Mouse (Mus musculus): ENCODE measurements at regions not wholly inside any gene's neighbourhood (a gene's known extent, or its start where the extent isn't known, plus 50 kb on each side); places are given as distances from the start of the nearest gene placed in this dataset.

GRCm38 (mm10) chr9:115607961-115608360 is 297.7 kb upstream of the Stt3b start:
- CTCF ChIA-PET, result interaction anchor here (0.7 kb wide), 1 partner anchor 282 kb away, joined by 3 read pairs; no protein-coding TSS in a partner anchor

- CTCF ChIA-PET, result interaction anchor here (0.7 kb wide), 1 partner anchor 282 kb away, joined by 3 read pairs; no protein-coding TSS in a partner anchor
Measured at GRCm38 (mm10) chr9:115608377-115608776, 298.2 kb upstream of the Stt3b start.

- CTCF ChIA-PET, result interaction anchor here (0.8 kb wide), 1 partner anchor 14 kb away, joined by 4 read pairs; no protein-coding TSS in a partner anchor
Measured at GRCm38 (mm10) chr9:115609904-115610303, 299.4 kb upstream of the Gadl1 start.

GRCm38 (mm10) chr9:115611713-115612112 is 297.5 kb upstream of the Gadl1 start:
- CTCF ChIA-PET, result interaction anchor here (0.9 kb wide), 1 partner anchor 12 kb away, joined by 3 read pairs; no protein-coding TSS in a partner anchor

- CTCF ChIA-PET, result interaction anchor here (0.9 to 1.4 kb wide), 2 partner anchors 9 to 10 kb away, joined by 3 read pairs; no protein-coding TSS in a partner anchor
Measured at GRCm38 (mm10) chr9:115612908-115613307, 296.3 kb upstream of the Gadl1 start.

- CTCF ChIA-PET, result interaction anchor here (1.4 kb wide), 1 partner anchor 8 kb away, joined by 3 read pairs; no protein-coding TSS in a partner anchor
Measured at GRCm38 (mm10) chr9:115614007-115614406, 295.2 kb upstream of the Gadl1 start.

GRCm38 (mm10) chr9:115617909-115618308 is 291.3 kb upstream of the Gadl1 start:
- CTCF ChIA-PET, result no interaction called here

- CTCF ChIA-PET, result interaction anchor here (0.6 to 1.1 kb wide), 5 partner anchors 12 to 633 kb away, joined by 3 to 4 read pairs (median 3); no protein-coding TSS in a partner anchor
Measured at GRCm38 (mm10) chr9:115623948-115624347, 285.3 kb upstream of the Gadl1 start.

GRCm38 (mm10) chr9:115624721-115625496 is 284.3 kb upstream of the Gadl1 start:
- CTCF ChIA-PET, result interaction anchor here (0.6 to 1.0 kb wide), 3 partner anchors 14 to 47 kb away, joined by 3 to 4 read pairs (median 3); no protein-coding TSS in a partner anchor

- CTCF ChIA-PET, result no interaction called here
Measured at GRCm38 (mm10) chr9:115627551-115627950, 281.7 kb upstream of the Gadl1 start.

- CTCF ChIA-PET, result no interaction called here
Measured at GRCm38 (mm10) chr9:115637114-115637513, 272.1 kb upstream of the Gadl1 start.

- CTCF ChIA-PET, result no interaction called here
Measured at GRCm38 (mm10) chr9:115640781-115641180, 268.5 kb upstream of the Gadl1 start.

- CTCF ChIA-PET, result no interaction called here
Measured at GRCm38 (mm10) chr9:115642032-115642431, 267.2 kb upstream of the Gadl1 start.

GRCm38 (mm10) chr9:115644953-115645352 is 264.3 kb upstream of the Gadl1 start:
- CTCF ChIA-PET, result no interaction called here

- CTCF ChIA-PET, result no interaction called here
Measured at GRCm38 (mm10) chr9:115646226-115646625, 263.0 kb upstream of the Gadl1 start.

- CTCF ChIA-PET, result no interaction called here
Measured at GRCm38 (mm10) chr9:115651708-115652107, 257.5 kb upstream of the Gadl1 start.

- CTCF ChIA-PET, result no interaction called here
Measured at GRCm38 (mm10) chr9:115653116-115653515, 256.1 kb upstream of the Gadl1 start.

- CTCF ChIA-PET, result no interaction called here
Measured at GRCm38 (mm10) chr9:115654933-115655332, 254.3 kb upstream of the Gadl1 start.

GRCm38 (mm10) chr9:115656538-115656937 is 252.7 kb upstream of the Gadl1 start:
- CTCF ChIA-PET, result no interaction called here

GRCm38 (mm10) chr9:115656994-115657713 is 252.1 kb upstream of the Gadl1 start:
- CTCF ChIA-PET, result no interaction called here

- CTCF ChIA-PET, result no interaction called here
Measured at GRCm38 (mm10) chr9:115658477-115658876, 250.8 kb upstream of the Gadl1 start.

GRCm38 (mm10) chr9:115660371-115660770 is 248.9 kb upstream of the Gadl1 start:
- CTCF ChIA-PET, result interaction anchor here (0.7 kb wide), 1 partner anchor 1122 kb away, joined by 4 read pairs; no protein-coding TSS in a partner anchor

Measured in spleen, embryonic (tissue).